Mouse (Mus musculus) cerebellum, adult 2 months (tissue): ENCODE results near the gene Col4a2.
"Not testable (repeated sequence)": the region's sequence is repeated elsewhere in the genome, so short reads cannot be mapped to it uniquely, and the experiment has no call there.

Experiments
- CTCF ChIP-seq: fragments of 200-500 bp; IDR thresholded peaks from 2 replicates; pipeline ENCODE4 v1.5.1; 2011; ENCODE audit warnings: low read depth, mild to moderate bottlenecking, control low read depth, low read length, moderate library complexity, borderline replicate concordance; ENCODE audit not compliant: insufficient read depth
- POLR2A ChIP-seq: fragments of 200-500 bp; IDR thresholded peaks from 2 replicates; pipeline ENCODE4 v1.6.1; 2011; ENCODE audit warnings: low read length, control low read depth, borderline replicate concordance; ENCODE audit not compliant: insufficient read depth

GRCm38 (mm10) chr8:11466528-11466927 is 153.9 kb downstream of the Col4a2 start:
- not testable (repeated sequence) for TF ChIP-seq POLR2A, CTCF
